In the genomic region with DNA sequence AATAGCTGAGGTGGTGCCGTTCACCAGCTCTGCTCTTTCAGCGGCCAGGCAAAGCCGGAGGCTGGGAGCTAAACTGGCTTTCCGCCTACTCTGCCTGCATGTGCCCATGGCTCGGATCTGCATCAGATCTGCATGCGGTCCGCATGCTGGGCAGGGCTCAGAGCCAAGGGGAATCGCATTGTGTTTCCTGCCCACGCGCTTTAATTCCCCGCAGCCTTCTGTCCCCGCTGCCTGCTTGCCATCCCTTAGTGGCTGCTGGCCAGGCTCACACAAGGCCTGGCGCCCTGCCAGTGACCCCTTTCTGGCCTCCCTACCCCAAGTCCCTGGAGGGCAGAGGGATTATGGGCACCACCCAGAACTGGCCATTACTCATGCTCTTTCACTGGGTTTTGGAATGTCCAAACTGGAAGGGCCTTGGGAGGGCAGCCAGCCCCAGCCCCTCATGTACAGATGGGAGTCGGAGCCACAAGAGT, we compare ENCODE assay signal across 9 mouse cellular contexts. TPM values are rescaled to one million over a fixed set of nuclear protein-coding genes. Genes with fewer than 3 reads are reported as not detected.
DNase-seq lines count a peak whose midpoint lies in the region; TF ChIP-seq lines count a peak whose summit lies in the region.
"Had no signal": no experiment of that assay in that cellular context is flagged by ENCODE, and none has a peak within 500 bp of the region (broad histone marks: within the 10 kb centered on the region; RNA-seq: fewer than 3 reads in every experiment).

No protein-coding gene starts in this region.

- TF ChIP-seq POLR2A in myocyte (IDR thresholded peaks at IDR 0.05; ENCODE audit: insufficient read length, low read depth) = no peak

- intact Hi-C loops in heart, postnatal 36 days (cut with DNase I) = no loop called here

- no peaks in the 10 kb centered on the region for H3K79me2 ChIP-seq in myocyte (ENCODE audit: control insufficient read depth, insufficient read depth)

- H3ac ChIP-seq in myocyte (ENCODE audit: control insufficient read depth, insufficient read length) = no peak overlapping the region

- peak overlapping the region; percentile 54 for H3K4me2 ChIP-seq in myocyte (ENCODE audit: low read depth)
- H3K4me2 ChIP-seq: liver, embryonic 13.5 days had no signal

- no peaks in the 10 kb centered on the region for H3K36me3 ChIP-seq in myocyte (ENCODE audit: control insufficient read depth, insufficient read depth)

- peak; percentile 96 for DNase-seq in MN1 (ENCODE audit: low spot score)
- DNase-seq in adrenal gland, postnatal 36 days = peak; percentile 92 to 94
- DNase-seq in frontal cortex, postnatal 10 days (ENCODE audit: low spot score in 2 of 2) = peak; percentile 82 to 83
- peak; percentile 52 to 55 for DNase-seq in heart, postnatal 36 days
- DNase-seq in layer of hippocampus, postnatal 14 days (ENCODE audit: low spot score in 2 of 2) = peak; percentile 90 to 96
- no peak for DNase-seq in embryo, embryonic 9.5 days (ENCODE audit: extremely low spot score)
- no peak for DNase-seq in thymus, postnatal 25 days
- DNase-seq: liver, embryonic 13.5 days had no signal

- H3K4me3 ChIP-seq in myocyte = no peak overlapping the region
- H3K4me3 ChIP-seq: liver, embryonic 13.5 days had no signal

- no peaks in the 10 kb centered on the region for H3K27me3 ChIP-seq in myocyte (ENCODE audit: control insufficient read depth, insufficient read depth, insufficient read length)
- H3K27me3 ChIP-seq: liver, embryonic 13.5 days had no signal

TF ChIP-seq in myocyte, 11 proteins besides CTCF, POLR2A, EP300 and RAD21:
- TF ChIP-seq REST (IDR thresholded peaks at IDR 0.05; ENCODE audit: insufficient read depth, insufficient read length) = no peak
- peak; percentile 64 for TF ChIP-seq MAX (IDR thresholded peaks at IDR 0.05; ENCODE audit: low read depth)
- no peak for TF ChIP-seq POLR2AphosphoS2 (IDR thresholded peaks at IDR 0.05; ENCODE audit: insufficient read length, low read depth)
- peak; percentile 8 for TF ChIP-seq TCF12 (IDR thresholded peaks at IDR 0.05; ENCODE audit: insufficient read depth, poor library complexity, severe bottlenecking)
- TF ChIP-seq MYOG (IDR thresholded peaks at IDR 0.05; ENCODE audit: control insufficient read depth in 1 of 3, insufficient read depth in 1 of 3, insufficient read length in 2 of 3, low read depth in 2 of 3) = peak in 2 of 3 experiments; percentile 37 to 78
- peak in 2 of 3 experiments; percentile 64 to 76 for TF ChIP-seq MYOD1 (IDR thresholded peaks at IDR 0.05; ENCODE audit: control insufficient read depth in 1 of 3, insufficient read length in 2 of 3, low read depth in 2 of 3)

RNA-seq across cellular contexts. Expression of a gene that starts 39.7 kb away (rescaled TPM):
- 100 to 1,000 TPM; 127 to 173 TPM for total RNA-seq in adrenal gland, postnatal 36 days (2021)
- total RNA-seq in heart, postnatal 36 days (2021) = 100 to 1,000 TPM in 1 of 2 experiments, 10 to 100 TPM in 1; 79.2 to 117 TPM
- 10 to 100 TPM; 88.8 to 94.3 TPM for total RNA-seq in layer of hippocampus, postnatal 14 days (2021)
- polyA plus RNA-seq in myocyte (2012; fragmentation: generic; extraction: Trizol) = 423 TPM

RNA-seq across cellular contexts. Expression of a gene that starts 41.0 kb away (rescaled TPM):
- total RNA-seq in adrenal gland, postnatal 36 days (2021) = 100 to 1,000 TPM; 111 to 142 TPM
- 10 to 100 TPM; 36.7 to 40.3 TPM for total RNA-seq in heart, postnatal 36 days (2021)
- 10 to 100 TPM; 19.3 to 21.1 TPM for total RNA-seq in layer of hippocampus, postnatal 14 days (2021)
- polyA plus RNA-seq in myocyte (2012; fragmentation: generic; extraction: Trizol) = 19.9 TPM

RNA-seq across cellular contexts. Expression of a gene that starts 53.1 kb away (rescaled TPM):
- under 1 TPM; 0.30 to 0.36 TPM for total RNA-seq in adrenal gland, postnatal 36 days (2021)
- not detected for total RNA-seq in heart, postnatal 36 days (2021)
- total RNA-seq in layer of hippocampus, postnatal 14 days (2021) = under 1 TPM in 1 of 2 experiments, not detected in 1; 0.72 TPM
- polyA plus RNA-seq in myocyte (2012; fragmentation: generic; extraction: Trizol) = 0.44 TPM

RNA-seq across cellular contexts. Expression of a gene that starts 53.8 kb away (rescaled TPM):
- 10 to 100 TPM; 41.5 to 47.4 TPM for total RNA-seq in adrenal gland, postnatal 36 days (2021)
- total RNA-seq in heart, postnatal 36 days (2021) = 10 to 100 TPM; 14.2 to 16.2 TPM
- total RNA-seq in layer of hippocampus, postnatal 14 days (2021) = 10 to 100 TPM; 35.9 to 36.1 TPM
- 101 TPM for polyA plus RNA-seq in myocyte (2012; fragmentation: generic; extraction: Trizol)

Comparison
In these comparisons a context has a peak if more than half of its experiments do, and no peak if none do; other contexts are left out.
1. DNase-seq: peak in MN1 (single experiment), adrenal gland, postnatal 36 days (2 of 2), frontal cortex, postnatal 10 days (2 of 2), heart, postnatal 36 days (2 of 2) and layer of hippocampus, postnatal 14 days (2 of 2); none in embryo, embryonic 9.5 days (single experiment) and thymus, postnatal 25 days (single experiment).